Mouse (Mus musculus): ENCODE data around the gene Tex10. TPM values are rescaled to one million over a fixed set of nuclear protein-coding genes. Genes with fewer than 3 reads are reported as not detected.
A peak's percentile ranks its signal among the peaks of the same experiment; 100 is the strongest.
"Not testable (repeated sequence)": the region's sequence is repeated elsewhere in the genome, so short reads cannot be mapped to it uniquely, and the experiment has no call there.

Tex10 gene
- polyA plus RNA-seq, 1 experiment from 2014 or later = 34.2 TPM

DNA sequence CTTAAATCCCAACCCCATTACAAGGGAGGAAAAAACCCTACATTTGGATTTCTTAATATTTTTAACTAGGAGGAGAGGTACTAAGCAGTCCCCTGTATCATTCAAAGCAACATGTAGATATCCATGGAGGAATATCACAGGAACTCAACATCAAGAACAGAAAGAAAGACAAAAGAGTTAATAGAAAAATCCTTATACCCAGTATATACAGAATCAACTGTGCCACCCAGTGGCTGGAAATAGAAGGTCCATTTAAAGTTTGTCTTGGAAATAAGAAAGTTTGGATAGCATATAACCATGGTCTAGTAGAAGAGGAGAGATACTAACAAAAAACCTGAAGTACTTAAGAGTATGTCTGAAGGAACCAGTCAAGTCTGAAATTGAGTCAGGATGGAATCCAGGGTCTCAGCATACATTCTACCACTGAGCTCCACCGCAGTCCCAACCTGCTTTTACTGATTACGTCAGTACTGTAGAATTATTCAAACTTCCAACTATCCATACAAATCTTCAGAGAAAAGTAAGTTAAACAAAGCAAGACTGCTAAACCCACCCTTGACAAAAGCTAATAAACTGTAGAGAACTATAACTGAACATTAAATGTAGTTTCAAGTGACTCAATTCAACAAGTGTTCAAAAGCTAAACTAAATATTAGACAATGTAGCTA lies 19.0 kb downstream of the Tex10 start:
- H3K36me3 ChIP-seq = peaks cover 49% of the 10 kb centered on the region
- ATAC-seq (ENCODE audit: low FRiP score) = no peak
- WGBS = 96% methylated on average over 2 of the region's 2 CpGs

DNA sequence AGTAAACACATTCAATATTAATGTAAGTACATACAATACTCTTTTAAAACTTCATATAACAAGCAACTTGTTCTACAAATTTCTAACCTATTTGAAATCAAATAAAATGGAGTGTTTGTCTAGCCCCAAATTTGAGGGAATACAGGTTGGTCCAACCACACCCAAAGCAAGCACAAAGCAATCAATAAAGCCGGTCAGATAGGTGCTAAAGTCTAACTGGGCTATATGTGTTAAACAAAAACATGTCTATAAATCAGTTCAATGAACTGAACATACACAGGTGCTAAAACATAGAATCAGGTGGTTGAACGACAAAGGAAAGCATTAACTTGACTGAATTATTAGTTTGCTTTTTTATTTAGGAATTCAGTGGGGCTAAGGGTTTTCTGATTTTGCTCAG lies 45.2 kb downstream of the Tex10 start:
- Histone ChIP-seq H3K27me3 (replicated peaks) (no peaks in the 10 kb centered on the region), H3K27ac (replicated peaks) (no peak overlapping the region), H3K4me3 (replicated peaks) (no peak overlapping the region), H3K9me3 (replicated peaks) (no peaks in the 10 kb centered on the region), H3K4me1 (no peaks in the 10 kb centered on the region), H3K36me3 (peaks cover 37% of the 10 kb centered on the region), H3K9ac (replicated peaks) (no peak overlapping the region), H3K4me2 (no peak overlapping the region)
- ATAC-seq (ENCODE audit: low FRiP score) = no peak
- 78% methylated on average over 2 of the region's 2 CpGs for WGBS

More for the DNA sequence above, 19.0 kb downstream of the Tex10 start:
- no peak overlapping the region for H3K4me2 ChIP-seq
- no peak overlapping the region for H3K27ac ChIP-seq (replicated peaks)
- H3K9me3 ChIP-seq (replicated peaks) = no peaks in the 10 kb centered on the region
- no peak overlapping the region for H3K4me3 ChIP-seq (replicated peaks)
- no peak overlapping the region for H3K9ac ChIP-seq (replicated peaks)
- no peaks in the 10 kb centered on the region for H3K27me3 ChIP-seq (replicated peaks)
- no peaks in the 10 kb centered on the region for H3K4me1 ChIP-seq

DNA sequence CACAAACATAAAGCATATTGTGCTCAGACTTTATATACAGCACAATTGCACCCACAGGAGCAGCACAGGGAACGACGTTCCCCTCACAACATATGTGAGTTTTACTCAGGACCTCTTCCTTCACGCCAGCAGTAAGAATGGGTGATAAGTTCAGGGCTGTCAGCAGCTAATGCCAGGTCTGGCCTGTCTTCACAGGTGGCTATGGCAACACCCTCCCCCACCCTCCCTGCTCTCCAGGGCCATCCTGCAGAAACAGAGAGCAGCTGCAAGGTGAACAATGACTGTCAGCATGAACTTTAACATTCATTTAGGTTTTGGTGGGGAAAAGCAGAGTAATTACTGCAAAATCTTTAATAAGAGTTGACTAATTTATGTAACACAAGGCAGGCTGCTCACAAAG lies 45.8 kb downstream of the Tex10 start:
- WGBS = 40% methylated on average over 3 of the region's 3 CpGs
- Histone ChIP-seq H3K4me1 (no peaks in the 10 kb centered on the region), H3K4me3 (replicated peaks) (no peak overlapping the region), H3K9ac (replicated peaks) (no peak overlapping the region), H3K9me3 (replicated peaks) (no peaks in the 10 kb centered on the region), H3K27ac (replicated peaks) (no peak overlapping the region), H3K36me3 (peaks cover 34% of the 10 kb centered on the region), H3K4me2 (no peak overlapping the region), H3K27me3 (replicated peaks) (no peaks in the 10 kb centered on the region)
- ATAC-seq (ENCODE audit: low FRiP score) = no peak

DNA sequence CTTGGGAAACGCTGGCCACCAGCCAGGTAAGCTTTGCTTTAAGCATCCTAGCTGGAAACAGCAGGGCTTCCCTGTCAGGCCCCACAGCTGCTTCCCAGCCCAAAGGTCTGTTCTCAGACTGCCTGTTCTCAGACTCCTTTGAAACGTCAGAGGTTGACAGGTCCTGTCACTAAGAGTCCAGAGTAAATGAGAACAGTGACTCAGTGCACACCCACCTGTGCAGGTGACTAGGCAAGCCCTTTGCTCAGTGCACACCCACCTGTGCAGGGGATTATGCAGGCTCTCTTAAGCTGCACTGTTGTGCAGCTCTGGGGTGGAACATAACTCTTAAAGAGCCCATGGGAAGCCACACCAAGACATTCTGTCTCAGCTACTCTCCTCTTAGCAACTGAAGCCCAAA lies 49.5 kb downstream of the Tex10 start:
- Histone ChIP-seq H3K9me3 (replicated peaks) (no peaks in the 10 kb centered on the region), H3K36me3 (0 out of 2 replicates have a peak, but pooled peaks cover 13% of the 10 kb centered on the region), H3K4me3 (replicated peaks) (no peak overlapping the region), H3K9ac (replicated peaks) (no peak overlapping the region), H3K27me3 (replicated peaks) (no peaks in the 10 kb centered on the region), H3K27ac (replicated peaks) (no peak overlapping the region), H3K4me2 (no peak overlapping the region), H3K4me1 (no peaks in the 10 kb centered on the region)
- 60% methylated on average over 2 of the region's 2 CpGs for WGBS
- no peak for ATAC-seq (ENCODE audit: low FRiP score)

DNA sequence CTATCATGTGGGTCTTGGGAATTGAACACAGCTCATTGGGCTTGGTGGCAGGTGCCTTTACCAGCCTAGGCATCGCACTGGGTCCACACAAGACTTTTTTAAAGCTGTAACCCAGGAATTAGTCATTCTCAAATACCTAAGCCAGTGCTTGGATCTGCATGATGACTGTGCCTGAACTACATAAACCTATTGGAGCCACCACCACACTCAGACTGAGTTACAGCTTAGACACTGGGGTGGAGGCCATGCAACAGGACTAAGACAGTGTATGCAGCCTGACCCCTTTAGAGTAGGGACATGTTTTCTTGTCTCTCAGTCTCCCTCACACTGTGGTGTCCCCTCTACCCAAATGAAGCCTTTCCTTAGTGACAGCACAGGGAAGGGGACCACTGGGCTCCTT lies 50.6 kb downstream of the Tex10 start:
- Histone ChIP-seq H3K4me3 (replicated peaks) (no peak overlapping the region), H3K9me3 (replicated peaks) (no peaks in the 10 kb centered on the region), H3K36me3 (0 out of 2 replicates have a peak, but pooled peaks cover 9% of the 10 kb centered on the region), H3K4me2 (no peak overlapping the region), H3K9ac (replicated peaks) (no peak overlapping the region), H3K4me1 (no peaks in the 10 kb centered on the region), H3K27me3 (replicated peaks) (no peaks in the 10 kb centered on the region), H3K27ac (replicated peaks) (no peak overlapping the region)
- ATAC-seq (ENCODE audit: low FRiP score) = no peak
- WGBS = 90% methylated on average over 1 of the region's 1 CpGs

DNA sequence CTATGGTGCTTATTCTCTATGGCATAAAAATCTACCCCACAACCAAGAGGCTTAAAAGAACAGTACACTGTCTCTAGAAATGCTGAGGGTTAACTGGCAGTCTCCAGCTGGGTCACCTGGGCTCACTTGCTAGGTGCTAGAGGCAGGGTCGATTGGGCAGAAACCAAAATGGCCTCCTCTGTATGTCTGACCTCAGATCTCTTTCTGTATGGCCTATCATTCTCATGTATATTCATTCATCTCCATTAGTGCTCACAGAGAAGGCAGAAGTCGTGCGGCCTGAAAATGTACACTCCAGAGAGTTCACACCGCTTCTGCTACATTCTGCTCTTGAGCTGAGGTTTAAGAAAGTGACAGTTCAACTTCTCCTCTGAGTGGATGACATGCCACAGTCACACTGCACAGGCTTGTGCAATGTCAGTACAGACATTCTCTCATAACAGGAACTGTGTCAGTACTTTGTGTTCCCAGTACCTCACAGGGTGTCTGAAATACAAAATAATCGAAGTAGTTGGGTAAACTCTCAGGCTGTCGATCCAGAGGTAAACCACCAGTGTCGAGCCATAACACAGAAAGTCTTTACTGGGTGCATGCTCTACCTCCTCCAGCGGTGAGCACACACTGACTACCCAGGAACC lies 54.3 kb downstream of the Tex10 start:
- 91% methylated on average over 8 of the region's 8 CpGs for WGBS
- Histone ChIP-seq H3K36me3 (0 out of 2 replicates have a peak, but pooled peaks cover 9% of the 10 kb centered on the region), H3K27ac (replicated peaks) (no peak overlapping the region), H3K27me3 (replicated peaks) (no peaks in the 10 kb centered on the region), H3K9me3 (replicated peaks) (no peaks in the 10 kb centered on the region), H3K4me2 (no peak overlapping the region), H3K4me3 (replicated peaks) (no peak overlapping the region), H3K4me1 (no peaks in the 10 kb centered on the region), H3K9ac (replicated peaks) (no peak overlapping the region)
- no peak for ATAC-seq (ENCODE audit: low FRiP score)

DNA sequence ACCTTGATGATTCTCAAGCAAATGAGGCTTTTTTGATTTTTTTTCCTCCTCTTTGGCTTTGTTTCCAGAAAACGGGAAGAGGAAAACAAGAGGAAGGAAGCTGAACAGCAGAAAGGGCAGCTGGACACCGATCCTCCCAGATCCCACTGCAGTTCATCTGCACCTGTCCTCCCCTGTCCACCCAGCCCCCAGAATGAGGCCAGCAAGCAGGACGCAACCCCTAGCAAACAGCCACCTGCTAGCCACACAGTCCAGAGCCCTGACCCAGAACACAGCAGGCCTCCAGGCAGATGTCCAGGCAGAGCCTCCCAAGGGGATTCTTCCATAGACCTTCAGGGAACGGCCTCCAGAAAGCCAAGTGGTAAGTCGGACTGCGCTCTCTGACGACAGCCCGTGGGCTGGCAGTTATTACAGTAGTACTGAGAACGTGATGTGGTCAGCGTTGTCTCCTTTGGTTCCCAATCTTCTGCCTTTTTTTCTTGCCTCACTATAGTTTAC lies 57.4 kb downstream of the Tex10 start:
- no peak overlapping the region for H3K9ac ChIP-seq (replicated peaks)
- 81% methylated on average over 10 of the region's 10 CpGs for WGBS
- no peak overlapping the region for H3K4me2 ChIP-seq
- ATAC-seq (ENCODE audit: low FRiP score) = no peak
- no peaks in the 10 kb centered on the region for H3K4me1 ChIP-seq
- no peaks in the 10 kb centered on the region for H3K27me3 ChIP-seq (replicated peaks)
- no peak overlapping the region for H3K27ac ChIP-seq (replicated peaks)
- no peaks in the 10 kb centered on the region for H3K9me3 ChIP-seq (replicated peaks)
- H3K36me3 ChIP-seq = no peaks in the 10 kb centered on the region
- no peak overlapping the region for H3K4me3 ChIP-seq (replicated peaks)

DNA sequence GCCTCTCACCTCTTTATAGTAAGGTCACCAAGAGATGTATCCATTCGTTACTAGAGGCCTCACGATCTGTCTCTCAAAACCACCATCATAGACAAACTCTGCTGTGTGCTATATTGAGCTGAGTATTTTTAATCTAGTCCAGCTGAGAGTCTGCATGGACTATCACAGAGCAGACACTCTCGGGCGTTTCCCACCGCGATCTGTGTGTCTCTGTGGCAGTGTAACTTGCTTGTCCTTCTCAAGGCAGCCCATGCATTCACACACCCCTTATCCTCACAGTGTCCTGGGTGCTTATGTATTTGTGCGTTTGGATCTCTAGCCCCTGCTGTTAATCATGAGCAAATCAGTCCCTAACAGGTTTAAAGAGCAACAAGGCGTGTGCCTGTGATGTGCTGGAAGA lies 59.8 kb downstream of the Tex10 start:
- no peak overlapping the region for H3K9ac ChIP-seq (replicated peaks)
- ATAC-seq (ENCODE audit: low FRiP score) = no peak
- no peaks in the 10 kb centered on the region for H3K27me3 ChIP-seq (replicated peaks)
- H3K9me3 ChIP-seq (replicated peaks) = no peaks in the 10 kb centered on the region
- no peak overlapping the region for H3K27ac ChIP-seq (replicated peaks)
- WGBS = 90% methylated on average over 8 of the region's 8 CpGs
- H3K4me2 ChIP-seq = no peak overlapping the region
- no peaks in the 10 kb centered on the region for H3K4me1 ChIP-seq
- H3K36me3 ChIP-seq = no peaks in the 10 kb centered on the region
- no peak overlapping the region for H3K4me3 ChIP-seq (replicated peaks)

DNA sequence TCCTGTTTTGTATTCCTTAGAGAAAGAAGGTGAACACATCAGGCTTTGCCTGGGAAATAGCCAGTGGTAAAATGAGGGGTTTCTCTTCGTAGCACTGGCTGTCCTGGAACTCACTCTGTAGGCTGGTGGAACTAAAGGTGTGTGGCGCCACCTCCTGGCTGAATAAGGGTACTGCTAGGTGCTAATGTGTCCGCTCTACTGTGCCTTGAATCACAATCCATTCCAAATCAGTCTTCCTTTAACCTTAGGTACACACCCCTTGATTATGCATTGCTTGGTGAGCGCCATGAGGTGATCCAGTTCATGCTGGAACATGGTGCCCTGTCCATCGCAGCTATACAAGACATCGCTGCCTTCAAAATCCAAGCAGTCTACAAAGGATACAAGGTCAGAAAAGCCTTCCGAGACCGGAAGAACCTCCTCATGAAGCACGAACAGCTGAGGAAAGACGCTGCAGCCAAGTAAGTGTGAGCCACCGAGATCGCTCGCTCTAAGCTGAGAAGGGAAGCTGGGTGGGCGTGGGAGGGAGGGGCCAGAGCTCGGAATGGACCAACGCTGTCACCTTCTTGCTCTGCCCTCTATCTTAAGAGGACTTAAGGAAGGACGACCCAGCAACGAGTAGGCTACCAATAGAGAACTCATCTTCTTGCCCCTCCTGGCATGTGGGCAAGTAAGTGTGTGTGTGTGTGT lies 65.8 kb downstream of the Tex10 start:
- Histone ChIP-seq H3K27ac (replicated peaks) (no peak overlapping the region), H3K36me3 (no peaks in the 10 kb centered on the region), H3K4me1 (no peaks in the 10 kb centered on the region), H3K4me3 (replicated peaks) (no peak overlapping the region), H3K4me2 (peak overlapping the region; percentile 19), H3K9me3 (replicated peaks) (no peaks in the 10 kb centered on the region), H3K9ac (replicated peaks) (no peak overlapping the region), H3K27me3 (replicated peaks) (no peaks in the 10 kb centered on the region)
- WGBS = 43% methylated on average over 18 of the region's 18 CpGs
- peak; percentile 65 for ATAC-seq (ENCODE audit: low FRiP score)

DNA sequence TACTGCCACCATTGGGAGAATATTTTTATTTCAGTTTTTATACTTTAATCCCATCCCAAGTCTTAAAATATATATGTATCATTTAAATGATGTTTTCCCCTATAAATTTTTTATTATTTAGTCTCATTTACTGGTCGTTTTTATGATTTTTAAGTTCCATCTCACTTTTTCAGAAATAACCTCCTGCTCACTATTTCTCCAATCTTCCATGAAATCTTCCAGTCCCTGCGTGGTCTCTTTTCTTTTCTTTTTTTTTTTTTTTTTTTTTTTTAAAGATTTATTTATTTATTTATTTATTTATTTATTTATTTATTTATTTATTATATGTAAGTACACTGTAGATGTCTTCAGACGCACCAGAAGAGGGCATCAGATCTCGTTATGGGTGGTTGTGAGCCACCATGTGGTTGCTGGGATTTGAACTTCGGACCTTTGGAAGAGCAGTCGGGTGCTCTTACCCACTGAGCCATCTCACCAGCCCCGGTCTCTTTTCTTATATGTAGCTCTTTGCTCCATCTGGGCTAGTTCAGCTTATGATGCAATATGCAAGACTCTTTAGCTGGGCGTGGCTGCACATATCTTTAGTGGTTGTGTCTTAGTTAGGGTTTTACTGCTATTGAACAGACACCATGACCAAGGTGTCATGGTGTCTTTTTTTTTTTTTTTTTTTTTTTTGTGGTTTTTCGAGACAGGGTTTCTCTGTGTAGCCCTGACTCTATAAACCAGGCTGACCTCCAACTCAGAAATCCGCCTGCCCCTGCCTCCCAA lies 67.4 kb downstream of the Tex10 start:
- WGBS = 93% methylated on average over 8 of the region's 10 CpGs
- ATAC-seq (ENCODE audit: low FRiP score) = not testable (repeated sequence)

DNA sequence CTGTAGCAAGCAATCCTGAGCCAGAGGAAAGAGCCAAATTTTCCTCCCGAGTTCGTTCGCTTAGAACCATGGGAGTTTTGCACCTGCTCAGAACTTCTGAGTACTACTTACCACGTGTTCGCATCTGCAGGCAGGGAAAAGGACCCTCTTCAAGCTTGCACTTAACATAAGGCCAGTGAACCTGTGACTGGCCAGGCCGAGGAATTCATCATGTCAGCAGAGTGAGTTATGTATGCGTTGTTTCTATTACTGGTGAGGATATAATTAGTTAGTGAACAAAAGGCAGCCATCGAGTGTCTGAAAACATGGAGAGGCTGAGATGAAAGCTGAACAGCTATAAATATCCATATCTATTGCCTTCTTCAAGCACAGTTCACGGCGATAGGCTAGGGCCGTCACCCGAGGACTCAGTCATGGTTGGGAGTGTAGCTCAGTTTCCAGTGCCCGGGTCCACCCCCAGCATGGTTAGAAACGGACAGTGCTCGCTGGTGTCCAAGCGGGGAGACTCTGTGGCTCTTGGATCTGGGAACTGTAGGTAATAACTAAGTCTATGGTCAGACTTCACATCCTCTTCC lies 70.1 kb downstream of the Tex10 start:
- Histone ChIP-seq H3K4me1 (no peaks in the 10 kb centered on the region), H3K9ac (replicated peaks) (no peak overlapping the region), H3K36me3 (0 out of 2 replicates have a peak, but pooled peaks cover under 1% of the 10 kb centered on the region), H3K4me2 (no peak overlapping the region), H3K9me3 (replicated peaks) (no peaks in the 10 kb centered on the region), H3K4me3 (replicated peaks) (no peak overlapping the region), H3K27ac (replicated peaks) (no peak overlapping the region), H3K27me3 (replicated peaks) (no peaks in the 10 kb centered on the region)
- 57% methylated on average over 16 of the region's 16 CpGs for WGBS
- ATAC-seq (ENCODE audit: low FRiP score) = no peak

More for the DNA sequence above, 67.4 kb downstream of the Tex10 start:
- H3K9me3 ChIP-seq (replicated peaks); H3K27me3 ChIP-seq (replicated peaks); H3K4me2 ChIP-seq; H3K9ac ChIP-seq (replicated peaks); H3K27ac ChIP-seq (replicated peaks); H3K36me3 ChIP-seq; H3K4me3 ChIP-seq (replicated peaks); H3K4me1 ChIP-seq: not testable (repeated sequence)

Data from neural tube, embryonic 15.5 days (tissue).